Mouse (Mus musculus) embryonic facial prominence, embryonic 11.5 days (tissue): ENCODE measurements around the gene Ccdc86. TPM values are rescaled to one million over a fixed set of nuclear protein-coding genes. Genes with fewer than 3 reads are reported as not detected.

ENCODE experiments used
- ATAC-seq: fragments of 200-750 bp; cut with Nextera tagmentation; replicated peaks from 2 replicates; pipeline ENCODE4 v1.8.0; 2017; ENCODE audit warnings: low read depth; ENCODE audit not compliant: insufficient number of reproducible peaks, low FRiP score, low TSS enrichment
- DNase-seq: peaks from one replicate; pipeline ENCODE4 v3.0.0-alpha.2; 2015; ENCODE audit warnings: low spot score
- H3K27ac ChIP-seq: fragments of 300-500 bp; sonication (generic); replicated peaks from 2 replicates; pipeline ENCODE4 v1.5.1; 2014; ENCODE audit warnings: mild to moderate bottlenecking, low read depth, low read length, control low read depth
- H3K27me3 ChIP-seq: fragments of 300-500 bp; sonication (generic); 2 replicates; pipeline ENCODE4 v1.6.1; 2014; ENCODE audit warnings: mild to moderate bottlenecking, low read length, moderate library complexity, mixed read lengths; ENCODE audit not compliant: control insufficient read depth, insufficient read depth
- H3K36me3 ChIP-seq: fragments of 300-500 bp; sonication (generic); replicated peaks from 2 replicates; pipeline ENCODE4 v1.6.1; 2014; ENCODE audit warnings: low read depth, mild to moderate bottlenecking, low read length, moderate library complexity, mixed read lengths; ENCODE audit not compliant: control insufficient read depth, insufficient read depth
- H3K4me1 ChIP-seq: fragments of 300-500 bp; sonication (generic); 2 replicates; pipeline ENCODE4 v1.6.1; 2014; ENCODE audit warnings: low read length, mixed read lengths; ENCODE audit not compliant: control insufficient read depth, insufficient read depth
- H3K4me2 ChIP-seq: fragments of 300-500 bp; sonication (generic); 2 replicates; pipeline ENCODE4 v1.6.1; 2014; ENCODE audit warnings: low read depth, mild to moderate bottlenecking, control low read depth, low read length, moderate library complexity
- H3K4me3 ChIP-seq: fragments of 300-500 bp; sonication (generic); 2 replicates; pipeline ENCODE4 v1.5.1; 2014; ENCODE audit warnings: low read depth, low read length, control low read depth
- H3K9ac ChIP-seq: fragments of 300-500 bp; sonication (generic); replicated peaks from 2 replicates; pipeline ENCODE4 v1.6.1; 2014; ENCODE audit warnings: mild to moderate bottlenecking, control low read depth, low read length
- H3K9me3 ChIP-seq: fragments of 300-500 bp; sonication (generic); replicated peaks from 2 replicates; pipeline ENCODE4 v1.6.1; 2016; ENCODE audit warnings: mild to moderate bottlenecking, low read length, inconsistent platforms, mixed read lengths; ENCODE audit not compliant: control insufficient read depth
- WGBS: fragments of 180-500 bp; shearing (Covaris S2); extraction: QIAGEN DNeasy Blood & Tissue Kit; methylation state at CpG from one replicate; pipeline ENCODE4 v1.1.7; 2014; 5-methylcytosine and 5-hydroxymethylcytosine counted together
- polyA plus RNA-seq: library from polyadenylated mRNA; unstranded; fragments of >200 nt; fragmentation: Nextera tagmentation; extraction: Ambion mirVana; gene quantifications from 2 replicates; pipeline ENCODE4 v1.2.1, GENCODE M21; 2014

Ccdc86 gene
- polyA plus RNA-seq, 1 experiment from 2014 or later = 25.1 TPM

GRCm38 (mm10) chr19:10904512-10904911 lies 44.6 kb downstream of the Ccdc86 start:
- Histone ChIP-seq H3K4me1 (no peaks in the 10 kb centered on the region), H3K36me3 (peaks cover 24% of the 10 kb centered on the region), H3K27ac (no peak overlapping the region), H3K9ac (no peak overlapping the region), H3K4me3 (no peak overlapping the region), H3K27me3 (no peaks in the 10 kb centered on the region), H3K9me3 (no peaks in the 10 kb centered on the region), H3K4me2 (no peak overlapping the region)
- DNase-seq = no peak
- no peak for ATAC-seq
- WGBS = 92% methylated on average over 5 of the region's 5 CpGs

GRCm38 (mm10) chr19:10901046-10901445 lies 48.0 kb downstream of the Ccdc86 start:
- no peaks in the 10 kb centered on the region for H3K9me3 ChIP-seq
- H3K36me3 ChIP-seq = peaks cover 23% of the 10 kb centered on the region
- no peak for DNase-seq
- no peaks in the 10 kb centered on the region for H3K4me1 ChIP-seq
- H3K9ac ChIP-seq = no peak overlapping the region
- H3K4me2 ChIP-seq = no peak overlapping the region
- H3K27ac ChIP-seq = no peak overlapping the region
- WGBS = 96% methylated on average over 5 of the region's 5 CpGs
- no peaks in the 10 kb centered on the region for H3K27me3 ChIP-seq
- no peak for ATAC-seq
- no peak overlapping the region for H3K4me3 ChIP-seq

- H3K27me3 ChIP-seq = no peaks in the 10 kb centered on the region
- WGBS = 88% methylated on average over 6 of the region's 6 CpGs
- no peak overlapping the region for H3K4me2 ChIP-seq
- no peak for DNase-seq
- no peak overlapping the region for H3K27ac ChIP-seq
- H3K36me3 ChIP-seq = peaks cover 19% of the 10 kb centered on the region
- no peak for ATAC-seq
- no peak overlapping the region for H3K4me3 ChIP-seq
- no peak overlapping the region for H3K9ac ChIP-seq
- no peaks in the 10 kb centered on the region for H3K4me1 ChIP-seq
- H3K9me3 ChIP-seq = no peaks in the 10 kb centered on the region
Measured at GRCm38 (mm10) chr19:10900315-10900714, 48.8 kb downstream of the Ccdc86 start.

- no peak overlapping the region for H3K9ac ChIP-seq
- WGBS = 88% methylated on average over 8 of the region's 8 CpGs
- no peak for DNase-seq
- H3K9me3 ChIP-seq = no peaks in the 10 kb centered on the region
- H3K36me3 ChIP-seq = peaks cover 10% of the 10 kb centered on the region
- no peak overlapping the region for H3K4me2 ChIP-seq
- H3K4me1 ChIP-seq = no peaks in the 10 kb centered on the region
- H3K27ac ChIP-seq = no peak overlapping the region
- no peak for ATAC-seq
- H3K4me3 ChIP-seq = no peak overlapping the region
- no peaks in the 10 kb centered on the region for H3K27me3 ChIP-seq
Measured at GRCm38 (mm10) chr19:10897491-10897890, 51.6 kb downstream of the Ccdc86 start.

GRCm38 (mm10) chr19:10896849-10897248 lies 52.2 kb downstream of the Ccdc86 start:
- H3K4me2 ChIP-seq = no peak overlapping the region
- H3K4me3 ChIP-seq = no peak overlapping the region
- 84% methylated on average over 7 of the region's 7 CpGs for WGBS
- peaks cover 7% of the 10 kb centered on the region for H3K36me3 ChIP-seq
- H3K27me3 ChIP-seq = no peaks in the 10 kb centered on the region
- no peak overlapping the region for H3K9ac ChIP-seq
- no peaks in the 10 kb centered on the region for H3K4me1 ChIP-seq
- ATAC-seq (no peak), DNase-seq (no peak)
- H3K9me3 ChIP-seq = no peaks in the 10 kb centered on the region
- no peak overlapping the region for H3K27ac ChIP-seq

- DNase-seq = no peak
- Histone ChIP-seq H3K9me3 (no peaks in the 10 kb centered on the region), H3K4me1 (no peaks in the 10 kb centered on the region), H3K4me2 (peak overlapping the region; percentile 68), H3K27me3 (no peaks in the 10 kb centered on the region), H3K9ac (peak overlapping the region; percentile 91), H3K27ac (peak overlapping the region; percentile 82), H3K4me3 (peak overlapping the region; percentile 87), H3K36me3 (peaks cover 4% of the 10 kb centered on the region)
- ATAC-seq = no peak
- WGBS = 2% methylated on average over 16 of the region's 16 CpGs
Measured at GRCm38 (mm10) chr19:10895708-10896107, 53.4 kb downstream of the Ccdc86 start.

GRCm38 (mm10) chr19:10895016-10895528 lies 54.0 kb downstream of the Ccdc86 start, which contains the start of gene Prpf19:
Prpf19 (plus strand) TSS chr19:10895231.
- DNase-seq (peak; percentile 99), ATAC-seq (peak; percentile 92)
- Histone ChIP-seq H3K9ac (peak within 1 kb of the TSS; percentile 91), H3K4me1 (no peaks in the 10 kb centered on the region), H3K4me2 (peak within 1 kb of the TSS; percentile 68), H3K27ac (peak within 1 kb of the TSS; percentile 82), H3K36me3 (no peaks in the 10 kb centered on the region; the same call in 1 of the 2 replicates), H3K4me3 (peak within 1 kb of the TSS; percentile 87), H3K9me3 (no peaks in the 10 kb centered on the region), H3K27me3 (no peaks in the 10 kb centered on the region)
- WGBS = under 1% methylated on average over 43 of the region's 43 CpGs

- no peak for ATAC-seq
- Histone ChIP-seq H3K4me1 (no peaks in the 10 kb centered on the region), H3K27me3 (no peaks in the 10 kb centered on the region), H3K9me3 (no peaks in the 10 kb centered on the region), H3K4me3 (no peak overlapping the region), H3K4me2 (no peak overlapping the region), H3K27ac (no peak overlapping the region), H3K9ac (no peak overlapping the region), H3K36me3 (no peaks in the 10 kb centered on the region)
- 88% methylated on average over 3 of the region's 3 CpGs for WGBS
- no peak for DNase-seq
Measured at GRCm38 (mm10) chr19:10892201-10892600, 56.9 kb downstream of the Ccdc86 start.
